Mouse (Mus musculus): ENCODE measurements around the gene Dyrk2.

DNA sequence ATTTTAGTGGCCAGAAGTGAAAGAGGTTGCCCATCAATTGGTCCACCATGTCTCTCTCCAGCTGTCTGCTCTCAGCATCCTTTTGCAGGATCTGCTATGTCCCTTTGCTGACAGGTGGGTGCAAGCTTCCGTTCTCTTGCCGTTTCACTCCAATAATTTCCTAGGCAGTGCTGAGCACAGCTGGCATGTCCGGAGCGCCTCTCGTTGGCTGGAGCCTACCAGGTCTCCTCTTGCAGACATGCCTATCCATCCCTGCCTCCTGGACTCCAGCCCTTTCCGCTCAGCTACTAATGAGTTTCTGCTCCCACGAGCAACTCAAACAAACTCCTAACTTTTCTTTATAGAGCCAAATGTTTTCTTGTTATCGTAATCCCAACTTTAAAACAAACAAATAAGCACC lies 6.4 kb downstream of the Dyrk2 start:
- TF ChIP-seq GATA1 (IDR thresholded peaks at IDR 0.05; ENCODE audit: low read length) (no peak), TAL1 (IDR thresholded peaks at IDR 0.05; ENCODE audit: low read length) (no peak)
